Mouse (Mus musculus): ENCODE measurements around the gene Dmp1.

Dmp1 gene

DNA sequence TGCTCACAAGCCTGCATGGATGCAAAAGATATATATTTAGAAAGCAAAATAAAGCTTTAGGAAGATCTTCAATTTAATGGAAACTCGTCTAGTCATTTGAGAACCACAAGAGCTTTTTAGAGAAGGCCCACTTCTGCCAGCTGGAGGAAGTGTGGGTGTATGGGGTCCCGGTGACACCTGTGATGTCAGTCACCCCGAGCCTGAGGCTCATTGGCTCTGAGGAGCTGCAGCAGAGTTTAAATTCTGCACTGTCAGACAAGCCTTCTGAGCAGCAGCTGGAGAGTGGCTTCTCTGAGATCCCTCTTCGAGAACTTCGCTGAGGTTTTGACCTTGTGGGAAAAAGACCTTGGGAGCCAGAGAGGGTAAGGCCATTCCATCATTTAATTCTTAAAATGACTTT is at the start of gene Dmp1:
Gene Dmp1 (plus strand): TSS at position 263 of the 400 bp plus-strand sequence.
- DNase-seq (ENCODE audit: low spot score) = no peak

DNA sequence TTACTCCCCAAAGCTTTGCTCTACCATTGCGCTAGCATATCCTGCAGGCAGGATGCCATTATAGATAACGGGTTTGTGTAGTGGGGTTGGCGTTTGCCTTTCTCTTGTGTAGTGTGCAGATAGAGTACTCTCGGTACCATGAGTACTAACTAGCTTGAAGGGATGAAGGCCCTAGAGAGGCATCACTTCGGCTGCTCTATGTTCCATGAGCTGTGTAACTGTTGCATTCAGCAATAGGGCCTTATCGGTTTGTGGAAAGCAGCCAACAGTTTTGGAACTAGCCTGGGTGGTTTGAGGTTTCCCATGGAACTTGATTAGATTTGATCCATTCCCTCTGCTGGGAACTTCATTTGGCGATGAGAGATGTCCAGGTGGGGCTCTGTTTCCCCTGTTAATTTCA is 44.7 kb upstream of the Dmp1 start:
- DNase-seq (ENCODE audit: low spot score) = no peak

DNA sequence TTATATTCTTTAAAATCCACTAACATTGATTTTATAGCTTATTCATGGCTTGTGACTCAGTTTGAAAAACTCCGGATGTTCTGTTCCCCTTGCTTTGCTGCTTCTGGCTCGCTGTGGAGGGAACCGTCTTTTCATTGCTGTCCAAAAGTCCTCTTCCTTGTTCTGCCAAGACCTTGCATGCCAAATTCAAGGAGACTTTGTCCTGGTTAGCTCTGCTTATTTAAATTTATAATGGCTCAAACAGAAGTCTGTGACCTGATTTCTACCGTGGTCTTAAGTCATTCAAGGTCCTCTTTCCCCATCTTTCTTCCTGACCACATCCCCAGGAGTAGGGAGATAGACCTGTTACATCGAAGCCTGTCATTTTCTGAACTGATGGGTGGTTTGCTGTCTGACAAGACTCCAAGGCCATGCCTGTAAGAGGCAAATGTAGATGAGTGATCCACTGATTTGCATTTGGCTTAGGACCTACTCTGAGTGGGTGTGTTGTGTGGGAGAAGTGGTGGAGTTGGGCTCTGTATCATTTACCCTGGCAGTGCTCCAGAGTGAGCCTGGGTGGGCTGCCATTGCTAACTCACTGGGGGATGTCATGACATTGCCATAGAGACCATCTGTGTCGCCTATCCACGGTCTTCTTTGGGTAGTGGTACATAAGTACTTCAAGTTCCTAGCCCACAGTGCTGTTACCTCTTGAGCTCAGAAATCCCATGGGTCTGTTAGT is 43.9 kb upstream of the Dmp1 start:
- DNase-seq (ENCODE audit: low spot score) = no peak

DNA sequence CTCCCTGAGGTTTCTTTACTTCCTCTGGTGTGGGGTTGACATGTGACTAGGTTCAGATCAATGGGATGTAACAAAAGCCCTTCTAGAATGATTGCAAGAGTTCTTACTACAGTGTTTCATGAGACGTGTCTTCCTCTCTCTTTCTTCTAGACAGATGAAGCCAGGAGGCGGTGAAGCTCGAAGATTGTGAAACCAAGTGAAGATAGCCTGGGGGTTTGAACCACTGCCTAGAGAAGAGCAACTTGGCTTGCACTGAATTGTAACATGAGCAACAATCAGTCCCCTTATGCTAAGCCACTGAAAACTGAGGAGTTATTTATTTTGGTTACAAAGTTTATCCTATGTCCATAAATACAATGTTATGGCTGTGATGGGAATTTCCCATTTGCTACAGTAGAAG is 41.8 kb upstream of the Dmp1 start:
- no peak for DNase-seq (ENCODE audit: low spot score)

DNA sequence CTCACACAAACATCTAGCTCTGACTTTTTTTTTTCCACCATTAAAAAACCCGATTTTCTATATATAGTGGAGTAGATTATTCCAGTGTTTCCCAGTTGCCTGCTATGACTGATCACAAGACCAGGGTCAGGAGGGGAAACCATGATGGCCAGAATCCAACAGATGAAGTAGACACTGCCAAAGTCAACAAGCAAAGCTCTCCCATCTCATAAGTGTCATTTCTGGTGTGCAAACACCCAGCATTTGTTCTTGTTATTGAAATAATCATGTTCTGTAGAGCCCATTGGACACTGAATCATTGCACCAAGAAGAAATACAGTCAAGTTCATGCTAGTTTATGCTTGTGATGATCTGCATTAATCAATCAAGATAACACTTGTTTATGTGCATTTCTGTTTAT is 41.0 kb upstream of the Dmp1 start:
- no peak for DNase-seq (ENCODE audit: low spot score)

DNA sequence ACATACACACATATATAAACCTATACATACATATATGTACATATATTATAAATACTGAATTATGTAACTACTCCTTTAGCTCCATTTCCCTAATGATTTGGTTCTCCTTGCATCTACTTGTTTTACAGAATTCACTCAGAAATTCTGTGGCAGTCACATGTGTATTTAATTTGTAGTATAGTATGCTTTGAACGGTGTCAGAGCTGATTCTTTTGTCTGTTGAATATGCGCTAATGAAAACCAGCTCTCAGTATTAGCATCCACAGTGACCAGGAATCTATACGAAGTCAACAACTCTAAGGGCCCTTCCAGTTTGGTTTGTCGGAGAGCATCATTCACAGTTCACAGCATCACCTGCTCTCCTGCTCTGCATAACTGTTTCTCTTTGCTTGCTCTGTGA is 38.9 kb upstream of the Dmp1 start:
- no peak for DNase-seq (ENCODE audit: low spot score)

DNA sequence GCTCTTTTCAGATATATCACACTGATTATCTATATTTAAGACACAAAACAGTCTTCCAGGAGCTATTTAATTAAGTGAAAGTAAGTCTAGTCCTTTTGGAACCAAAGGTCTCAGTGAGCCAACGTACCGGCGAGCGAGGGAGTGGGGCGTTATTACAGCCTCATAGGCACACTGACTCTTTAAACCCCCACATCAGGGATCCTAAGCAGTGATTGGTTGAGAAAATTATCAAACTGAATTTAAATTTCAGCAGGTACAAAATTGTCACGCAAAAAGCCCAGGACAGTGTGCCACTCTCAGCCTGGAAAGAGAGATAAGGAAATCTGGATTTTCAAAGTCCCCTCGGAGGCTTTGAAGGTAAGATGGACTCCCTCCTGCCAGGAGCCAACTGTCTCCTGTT is 32.0 kb upstream of the Dmp1 start, which contains the start of gene Dspp:
Gene Dspp (plus strand): TSS at position 301 of the 400 bp plus-strand sequence.
- no peak for DNase-seq (ENCODE audit: low spot score)

DNA sequence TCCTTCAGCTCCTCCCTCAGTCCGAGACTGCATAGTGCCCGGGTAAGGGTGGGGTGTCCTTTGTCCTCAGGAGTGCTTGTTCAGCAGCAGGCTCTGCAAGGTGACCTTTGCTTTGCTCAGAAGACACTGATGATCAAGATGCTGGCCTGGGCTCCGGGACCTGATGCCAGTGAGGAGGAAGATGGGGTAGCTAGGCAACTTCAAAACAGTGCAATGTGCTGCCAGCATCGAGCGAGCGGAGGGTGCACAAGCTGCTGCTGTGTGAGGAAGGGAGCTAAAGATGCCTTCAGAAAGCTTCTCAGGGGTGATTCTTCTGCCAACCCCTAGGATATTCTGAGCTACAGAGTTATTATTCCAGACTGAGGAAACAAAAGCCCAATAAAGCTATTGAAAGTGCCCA is 29.3 kb upstream of the Dmp1 start:
- DNase-seq (ENCODE audit: low spot score) = no peak

DNA sequence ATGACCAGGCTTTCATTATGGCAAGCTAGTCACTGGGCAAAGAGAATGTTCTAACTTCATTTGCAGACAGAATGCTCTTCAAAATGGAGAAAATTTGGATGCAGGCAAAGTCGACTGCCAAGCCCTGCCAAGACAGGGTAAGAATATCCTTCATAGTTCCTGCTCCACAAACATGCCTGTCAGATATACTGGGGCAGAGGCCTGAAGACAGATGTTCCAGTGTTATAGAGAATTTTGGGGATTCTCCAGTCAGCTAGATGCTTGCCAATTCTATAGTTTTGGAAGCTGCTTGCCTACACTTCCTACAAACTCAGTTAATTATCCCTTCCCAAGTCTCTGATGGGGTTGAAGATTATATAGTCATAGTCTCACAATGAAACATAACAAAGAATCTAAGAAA is 18.7 kb upstream of the Dmp1 start:
- DNase-seq (ENCODE audit: low spot score) = no peak

DNA sequence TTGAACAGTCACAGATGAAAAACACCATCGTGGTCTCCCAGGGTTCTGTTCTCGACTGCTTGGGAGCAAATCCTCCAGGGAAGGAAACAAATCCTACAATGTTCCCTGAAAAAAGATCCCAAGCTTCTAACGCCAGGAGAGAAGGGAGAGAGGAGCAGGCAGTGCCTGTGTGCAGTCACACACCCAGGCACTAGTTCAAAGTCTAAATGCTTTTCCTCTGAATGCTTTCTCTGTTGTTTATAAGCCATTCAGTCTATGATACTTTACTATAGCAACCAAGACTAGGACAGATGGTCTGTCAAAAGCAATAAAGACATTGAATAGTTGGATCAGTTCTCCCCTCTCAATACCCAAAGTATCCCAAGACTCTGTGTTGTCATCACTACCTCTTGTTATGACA is 15.1 kb upstream of the Dmp1 start:
- no peak for DNase-seq (ENCODE audit: low spot score)

DNA sequence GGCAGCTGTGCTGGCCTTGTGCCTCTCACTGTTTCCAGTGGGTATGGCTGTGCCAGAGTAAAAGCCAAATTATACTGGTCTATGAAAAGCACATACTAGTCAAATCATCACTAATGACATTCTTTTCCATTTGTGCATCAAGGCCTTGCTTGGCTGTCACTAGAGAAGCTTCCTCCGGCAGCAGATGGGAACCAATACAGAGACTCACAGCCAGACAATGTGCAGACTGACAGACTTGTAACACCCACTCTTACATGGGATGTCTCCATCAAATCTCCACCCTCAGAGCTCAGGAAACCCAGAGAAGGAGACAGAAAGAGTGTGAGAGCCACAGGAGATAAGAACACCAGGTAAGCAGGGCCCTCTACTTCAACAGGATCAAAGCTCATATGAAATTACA is 7.3 kb upstream of the Dmp1 start:
- DNase-seq (ENCODE audit: low spot score) = no peak

DNA sequence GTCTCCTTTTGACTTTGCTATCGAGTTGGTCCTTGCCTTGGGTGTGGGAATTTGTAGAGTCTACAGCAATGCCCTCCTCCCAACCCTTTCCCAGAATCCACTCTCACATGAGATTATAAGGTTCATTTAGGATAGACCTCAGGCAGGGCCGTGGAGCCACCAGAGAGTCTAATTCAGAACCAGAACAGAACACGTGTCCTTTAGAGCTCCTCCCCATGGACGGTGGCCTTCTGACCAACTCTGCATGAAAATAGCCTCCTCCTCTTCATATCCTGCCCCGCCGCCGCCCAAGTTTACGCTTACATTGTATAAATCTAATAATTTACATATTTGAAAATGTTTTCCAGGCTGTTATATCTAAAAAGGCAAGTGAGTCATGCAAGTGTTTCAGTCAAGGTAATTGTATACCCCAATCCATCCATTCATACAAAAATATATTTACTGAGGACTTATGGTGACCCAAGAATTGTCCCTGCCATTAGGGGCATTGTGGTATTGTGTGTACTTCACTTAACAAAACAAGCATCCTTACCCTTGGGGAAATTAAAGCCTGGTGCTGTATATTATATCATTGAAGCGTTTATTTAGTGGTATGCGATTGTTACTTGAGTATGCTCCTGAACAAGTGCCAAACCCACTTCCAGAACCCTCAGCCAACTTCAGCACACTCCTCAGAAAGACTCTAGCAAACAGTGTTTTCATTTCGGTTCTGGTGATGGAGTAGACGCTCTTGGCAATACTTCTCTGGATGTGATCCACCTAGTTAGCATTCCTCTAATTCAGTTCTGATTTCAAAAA is 1.1 kb upstream of the Dmp1 start:
- DNase-seq (ENCODE audit: low spot score) = no peak

DNA sequence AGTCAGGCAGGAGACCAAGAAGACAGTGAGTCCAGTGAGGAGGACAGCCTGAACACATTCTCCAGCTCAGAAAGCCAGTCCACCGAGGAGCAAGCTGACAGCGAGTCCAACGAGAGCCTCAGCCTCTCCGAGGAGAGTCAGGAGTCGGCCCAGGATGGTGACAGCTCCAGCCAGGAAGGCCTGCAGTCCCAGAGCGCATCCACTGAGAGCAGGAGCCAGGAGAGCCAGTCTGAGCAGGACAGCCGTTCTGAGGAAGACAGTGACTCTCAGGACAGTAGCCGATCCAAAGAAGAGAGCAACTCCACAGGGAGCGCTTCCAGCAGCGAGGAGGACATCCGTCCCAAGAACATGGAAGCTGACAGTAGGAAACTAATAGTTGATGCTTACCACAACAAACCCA is 10.1 kb downstream of the Dmp1 start:
- DNase-seq (ENCODE audit: low spot score) = no peak

DNA sequence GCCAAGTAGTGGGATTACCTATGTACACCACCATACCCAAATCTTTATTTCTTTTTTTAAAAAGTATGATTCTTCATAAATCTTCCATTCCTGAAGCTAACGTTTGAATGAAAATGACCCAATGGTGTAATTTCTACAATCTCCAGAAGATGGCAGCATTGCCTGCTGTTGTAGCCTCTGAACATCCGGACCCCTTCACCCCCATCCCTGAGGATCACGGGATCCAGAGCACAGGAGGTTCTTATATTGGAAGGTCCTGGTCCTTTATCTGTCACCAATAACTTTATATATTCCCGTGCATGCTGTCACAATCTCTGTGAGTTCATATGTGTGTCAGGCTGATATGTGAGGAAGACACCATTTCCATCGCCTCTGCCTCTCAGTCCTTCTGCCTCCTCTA is 16.5 kb downstream of the Dmp1 start:
- no peak for DNase-seq (ENCODE audit: low spot score)

DNA sequence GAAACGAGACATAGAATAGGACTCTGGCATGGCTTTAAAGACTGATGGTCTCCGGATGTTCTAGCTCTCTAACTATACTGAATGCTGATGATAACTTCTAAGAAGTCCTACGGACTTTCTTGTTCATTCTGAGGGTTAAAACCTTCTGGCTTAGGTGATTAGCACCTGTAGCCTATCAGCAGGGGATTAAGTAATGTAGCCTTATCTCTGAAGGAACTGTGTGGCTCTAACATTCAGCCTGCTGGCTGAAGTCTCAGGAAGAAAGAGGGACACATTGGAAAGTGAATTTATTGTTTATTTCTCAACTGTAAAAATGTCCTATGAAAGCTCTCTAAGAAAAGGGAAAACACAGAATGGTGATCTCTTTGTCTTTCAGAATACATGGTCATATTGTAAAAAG is 21.9 kb downstream of the Dmp1 start:
- DNase-seq (ENCODE audit: low spot score) = no peak

DNA sequence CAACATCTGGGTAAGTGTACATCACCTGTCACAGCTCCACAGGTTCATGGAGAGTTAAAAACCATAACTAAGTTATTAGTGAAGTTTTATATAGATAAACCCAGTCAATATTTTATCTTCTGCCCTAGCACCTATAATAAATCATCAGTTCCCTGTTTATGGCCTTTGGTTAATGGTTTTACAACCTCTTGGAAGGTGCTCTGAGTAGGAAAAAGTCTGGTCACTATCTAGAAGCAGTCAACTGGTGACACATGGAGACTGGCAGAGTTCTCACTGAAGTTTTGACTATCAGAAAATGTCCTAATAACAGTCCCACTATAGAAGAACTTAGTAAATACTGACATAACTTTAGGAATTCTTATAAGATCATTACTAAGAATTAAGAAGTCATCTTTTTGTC is 22.3 kb downstream of the Dmp1 start:
- DNase-seq (ENCODE audit: low spot score) = no peak

DNA sequence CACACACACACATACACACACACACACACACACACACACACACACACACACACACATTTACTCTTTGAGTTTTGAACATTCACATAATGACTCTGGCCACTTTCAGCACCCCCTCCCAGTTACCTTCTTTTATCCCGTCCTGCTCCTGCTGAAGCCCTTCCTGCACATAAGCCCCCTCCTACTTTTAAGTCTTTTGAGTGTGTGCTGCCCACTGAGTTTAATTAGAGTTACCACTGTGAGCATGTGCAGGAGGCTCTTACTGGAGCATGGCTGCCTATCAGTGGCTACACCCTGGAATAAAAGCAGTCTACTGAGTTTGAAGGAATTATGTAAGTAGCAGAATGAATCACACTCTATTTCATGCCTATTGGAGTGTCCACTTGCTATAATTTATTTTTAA is 26.1 kb downstream of the Dmp1 start:
- no peak for DNase-seq (ENCODE audit: low spot score)

DNA sequence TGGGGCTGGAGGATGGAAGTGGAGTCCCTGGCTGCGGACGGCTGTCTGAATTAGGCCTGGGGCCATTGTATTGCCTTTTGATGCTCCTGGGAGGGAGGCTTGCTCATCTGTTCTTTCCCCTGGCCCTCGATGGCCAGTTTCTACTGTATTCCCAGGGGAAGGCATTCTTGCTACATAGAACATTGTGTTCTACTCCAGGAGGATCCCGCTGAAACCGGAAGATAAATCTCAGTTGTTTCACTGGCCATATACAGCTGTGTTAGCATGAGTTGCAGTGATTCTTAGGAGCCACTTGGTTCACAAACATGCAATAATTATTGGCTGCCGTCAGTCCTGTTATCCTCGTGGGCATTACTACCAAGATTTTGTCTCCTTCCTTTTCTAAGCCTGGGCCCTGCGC is 34.3 kb downstream of the Dmp1 start:
- DNase-seq (ENCODE audit: low spot score) = no peak

DNA sequence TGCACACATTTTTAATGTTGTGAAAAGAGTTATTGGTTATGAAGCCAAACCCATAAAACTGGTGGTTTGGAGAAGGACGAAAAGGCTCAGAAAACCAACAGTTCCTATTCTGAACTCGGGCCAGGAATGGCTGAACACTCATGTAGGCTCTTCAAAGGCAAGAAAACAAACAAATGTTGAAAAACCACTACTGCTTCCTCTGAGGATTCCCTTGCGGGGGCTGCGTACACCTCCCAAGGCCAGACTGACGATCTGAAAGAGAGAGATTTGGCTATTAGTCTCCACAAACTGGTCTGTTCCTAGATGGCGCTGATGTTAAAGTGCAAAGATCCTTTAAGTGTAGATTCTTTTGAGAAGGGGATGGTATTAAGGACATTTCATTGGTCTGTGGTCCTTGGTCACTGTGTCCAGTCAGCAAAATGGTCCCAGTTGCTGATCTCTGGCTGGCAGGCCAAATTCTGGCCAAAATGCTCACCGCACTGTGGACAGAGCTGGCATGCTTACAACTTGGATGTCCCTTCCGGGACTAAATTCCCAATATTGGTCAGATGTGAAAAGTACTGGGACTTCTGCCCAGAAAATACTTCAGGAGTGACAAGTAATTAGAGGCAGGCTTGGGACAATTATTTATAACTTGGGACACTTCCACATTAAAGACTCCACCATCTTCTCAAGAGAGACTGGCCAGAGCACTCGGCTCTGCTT is 37.4 kb downstream of the Dmp1 start:
- peak; percentile 56 for DNase-seq (ENCODE audit: low spot score)

DNA sequence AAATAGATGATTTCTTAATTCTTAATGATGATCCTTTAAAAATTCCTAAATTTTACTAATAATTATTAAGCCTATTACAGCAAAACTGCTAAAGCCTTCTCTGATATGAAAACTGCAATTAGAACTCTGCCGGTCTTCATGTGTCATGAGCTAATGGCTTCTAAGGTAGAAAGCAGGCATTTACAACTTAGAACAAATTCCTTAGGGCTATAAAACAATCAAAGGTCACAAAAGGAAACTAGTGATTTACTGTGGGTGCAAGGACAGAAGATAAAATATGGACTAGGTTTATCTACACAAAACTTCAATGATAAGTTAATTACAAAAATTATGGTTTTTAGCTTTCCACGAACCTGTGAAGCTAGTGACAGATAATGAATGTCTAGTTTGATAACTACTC is 41.8 kb downstream of the Dmp1 start:
- no peak for DNase-seq (ENCODE audit: low spot score)

DNA sequence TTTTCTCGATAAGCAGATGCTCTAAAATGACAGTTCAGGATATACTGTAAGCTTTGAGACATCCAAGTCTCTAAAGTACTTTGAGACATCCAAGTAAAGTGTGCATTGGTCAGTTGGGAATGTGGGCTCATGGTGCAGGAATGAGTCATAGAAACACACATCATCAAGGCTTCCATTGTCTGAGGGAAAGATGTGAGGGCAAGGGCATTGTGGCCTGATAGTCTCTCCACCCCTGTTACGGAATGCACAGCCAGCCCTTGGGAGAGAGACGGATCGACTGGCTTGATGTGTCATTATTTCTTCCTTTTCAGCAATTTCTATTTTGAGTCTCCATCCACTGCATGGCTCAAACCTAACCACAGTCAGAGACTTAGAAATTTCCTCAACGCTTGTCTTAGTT is 49.4 kb downstream of the Dmp1 start:
- no peak for DNase-seq (ENCODE audit: low spot score)

DNA sequence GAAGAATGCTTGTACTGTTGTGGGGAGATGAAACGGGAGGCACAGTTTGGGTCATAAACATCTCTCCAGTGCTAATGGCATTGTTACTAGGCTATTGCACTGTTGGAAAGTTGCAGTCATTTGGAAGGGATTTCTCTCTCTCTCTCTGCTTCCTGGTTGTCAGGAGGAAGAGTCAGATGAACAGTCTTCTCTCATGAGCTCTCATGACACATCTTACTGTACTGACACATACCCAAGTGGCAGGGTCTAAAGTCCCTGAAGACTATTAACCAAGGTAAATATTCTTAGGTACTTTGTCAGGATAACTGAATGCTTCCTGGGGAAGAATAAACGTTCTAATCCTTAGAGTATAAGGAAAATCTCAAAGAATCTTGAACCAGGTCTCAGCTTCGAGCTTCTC is 54.2 kb downstream of the Dmp1 start:
- DNase-seq (ENCODE audit: low spot score) = no peak

DNA sequence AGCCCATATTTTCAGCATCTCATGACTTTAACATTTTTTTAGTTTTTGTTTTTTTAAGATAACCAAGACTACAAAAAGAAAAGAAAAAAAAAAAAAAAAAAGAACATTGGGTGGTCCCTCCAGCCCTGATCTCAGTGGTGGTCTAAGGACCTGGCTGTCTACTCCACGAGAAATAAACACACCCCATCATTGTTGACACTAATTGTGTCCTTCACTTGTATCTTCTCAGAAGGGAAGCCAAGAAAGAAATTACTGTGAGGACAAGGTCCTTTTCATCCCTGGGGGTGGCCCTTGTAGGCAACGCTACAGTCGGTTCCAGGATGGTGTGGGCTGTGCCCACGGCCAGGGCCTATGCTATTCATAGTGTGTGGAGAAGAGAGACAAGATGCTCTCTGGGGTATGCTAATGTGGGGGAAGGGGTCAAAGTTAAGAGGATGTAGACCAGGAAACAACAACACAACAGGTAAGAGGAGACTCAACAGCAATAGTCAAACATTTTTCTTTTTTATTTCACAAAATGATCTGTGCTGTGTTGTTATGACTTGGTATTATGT is 59.6 kb downstream of the Dmp1 start:
- no peak for DNase-seq (ENCODE audit: low spot score)

Data from ovary, adult 18-20 months (tissue).